ENCODE assay signal across 8 mouse cellular contexts in the genomic region with DNA sequence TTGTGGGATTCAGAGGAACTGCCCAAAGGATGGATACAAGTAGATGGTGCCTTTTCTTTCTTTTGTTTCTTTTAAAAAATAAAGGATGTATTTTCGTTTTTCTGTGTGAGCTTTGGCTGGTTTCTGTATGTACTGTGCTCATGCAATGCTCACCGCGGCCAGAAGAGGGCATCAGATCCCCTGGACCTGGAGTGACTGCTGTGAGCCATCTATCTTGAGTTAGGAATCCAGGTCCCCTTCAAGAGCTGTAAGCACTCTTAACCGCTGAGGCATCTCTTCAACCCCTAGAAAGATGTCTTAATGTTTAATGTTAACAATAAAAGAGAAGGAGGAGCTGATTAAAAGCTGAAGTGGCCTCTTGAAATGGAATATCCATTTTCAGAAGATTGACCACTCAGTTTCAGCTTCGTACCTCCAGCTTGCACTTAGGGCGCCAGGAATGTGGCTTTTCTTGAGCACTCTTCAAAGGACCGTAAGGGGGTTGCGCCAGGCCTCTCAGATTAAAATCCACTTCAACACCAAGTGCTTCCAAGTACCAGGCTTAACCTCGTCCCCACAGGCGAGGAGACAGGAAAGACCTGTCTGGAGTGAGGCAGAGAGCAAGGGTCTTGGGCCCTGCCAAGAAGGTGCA. TPM values are rescaled to one million over a fixed set of nuclear protein-coding genes. Genes with fewer than 3 reads are reported as not detected.
A peak's percentile ranks its signal among the peaks of the same experiment; 100 is the strongest.
DNase-seq lines count a peak whose midpoint lies in the region; ATAC-seq and TF ChIP-seq lines count a peak whose summit lies in the region.

No protein-coding gene starts in this region.

- no peak for ATAC-seq in liver, postnatal 0 days

- no peak for TF ChIP-seq EP300 in liver, postnatal 0 days (IDR thresholded peaks at IDR 0.05; ENCODE audit: low read depth)

- H3K4me1 ChIP-seq in liver, postnatal 0 days (ENCODE audit: insufficient read depth): no peaks in the 10 kb centered on the region

- no peaks in the 10 kb centered on the region for H3K9me3 ChIP-seq in liver, postnatal 0 days (ENCODE audit: low read length)

- TF ChIP-seq CTCF in liver, postnatal 0 days (IDR thresholded peaks at IDR 0.05; ENCODE audit: low read depth): peak; percentile 91

- peak; percentile 79 for DNase-seq in 416B (ENCODE audit: low read depth)
- peak; percentile 81 for DNase-seq in ES-CJ7 (ENCODE audit: low read depth, low spot score)
- DNase-seq in cerebellum, adult 8-10 months: peak; percentile 79
- peak; percentile 84 to 87 for DNase-seq in frontal cortex, postnatal 36 days (ENCODE audit: low spot score in 2 of 2)
- DNase-seq in kidney, postnatal 25 days: peak; percentile 74 to 90
- DNase-seq in liver, postnatal 0 days: peak; percentile 87
- peak; percentile 80 for DNase-seq in retina, embryonic 14.5 days (ENCODE audit: low spot score)
- peak; percentile 46 for DNase-seq in urinary bladder, postnatal 10 days (ENCODE audit: low spot score)

- no peak overlapping the region for H3K27ac ChIP-seq in liver, postnatal 0 days (ENCODE audit: low read depth)

- H3K36me3 ChIP-seq in liver, postnatal 0 days (replicated peaks; ENCODE audit: insufficient read depth, low read length): no peaks in the 10 kb centered on the region

- H3K9ac ChIP-seq in liver, postnatal 0 days (replicated peaks): no peak overlapping the region

- no peaks in the 10 kb centered on the region for H3K27me3 ChIP-seq in liver, postnatal 0 days (ENCODE audit: insufficient read depth, low read length)

- H3K4me2 ChIP-seq in liver, postnatal 0 days (ENCODE audit: low read depth, low read length): no peak overlapping the region

- WGBS in liver, postnatal 0 days (ENCODE audit: insufficient replicate concordance): 53% methylated on average over 10 of the region's 10 CpGs

- H3K4me3 ChIP-seq in liver, postnatal 0 days (ENCODE audit: low read depth, low read length): no peak overlapping the region

RNA-seq across cellular contexts. Expression of gene Adcy7, which starts 5.9 kb away (rescaled TPM):
- polyA plus RNA-seq in liver, postnatal 0 days (2015; fragmentation: Nextera tagmentation; extraction: Ambion mirVana): 8.1 and 8.4 TPM in 2 replicates
